29 mouse cellular contexts compared by ENCODE assay signal in the genomic region with DNA sequence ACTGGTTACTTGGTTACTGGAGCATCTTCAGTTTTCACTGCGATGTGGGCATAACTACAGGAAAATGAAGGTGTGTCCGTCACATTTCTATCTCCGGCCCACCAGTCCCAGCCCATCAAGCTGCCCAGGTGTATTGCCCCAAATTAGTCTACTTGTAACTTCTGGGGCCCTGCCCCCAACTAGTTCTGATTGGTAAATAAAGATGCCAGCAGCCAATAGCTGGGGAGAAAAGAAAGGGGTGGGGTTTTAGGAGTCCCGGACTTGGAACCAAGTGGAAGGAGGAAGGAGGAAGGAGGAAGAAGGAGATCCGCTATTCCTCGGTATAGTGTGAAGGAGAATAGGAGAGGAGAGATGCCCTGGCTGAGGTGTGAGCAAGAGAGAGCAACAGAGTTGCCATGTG.
DNase-seq lines count a peak whose midpoint lies in the region; ATAC-seq and TF ChIP-seq lines count a peak whose summit lies in the region.
"Had no signal": no experiment of that assay in that cellular context is flagged by ENCODE, and none has a peak within 500 bp of the region (broad histone marks: within the 10 kb centered on the region; RNA-seq: fewer than 3 reads in every experiment).

No protein-coding gene starts in this region.

- H3K27me3 ChIP-seq in liver, embryonic 12.5 days (replicated peaks) = peaks cover 37% of the 10 kb centered on the region
- peaks cover 5% of the 10 kb centered on the region; the same call in 1 of the 2 replicates for H3K27me3 ChIP-seq in liver, embryonic 11.5 days (replicated peaks; ENCODE audit: control insufficient read depth, insufficient read depth, low read length)
- H3K27me3 ChIP-seq in ES-Bruce4 (ENCODE audit: control insufficient read depth, insufficient read depth, low read length, poor library complexity, severe bottlenecking) (no peaks in the 10 kb centered on the region), MEL (ENCODE audit: control insufficient read depth in 1 of 2, insufficient read depth in 2 of 2, low read length in 2 of 2) (no peaks in the 10 kb centered on the region)
- no peaks in the 10 kb centered on the region for H3K27me3 ChIP-seq in hindbrain, embryonic 16.5 days (replicated peaks; ENCODE audit: control insufficient read depth, insufficient read depth, low read length)
- H3K27me3 ChIP-seq: hindbrain, embryonic 15.5 days; intestine, embryonic 15.5 days had no signal

- no peaks in the 10 kb centered on the region for H3K36me3 ChIP-seq in liver, embryonic 12.5 days
- no peaks in the 10 kb centered on the region for H3K36me3 ChIP-seq in liver, embryonic 11.5 days (ENCODE audit: control insufficient read depth, insufficient read depth, low read length)
- H3K36me3 ChIP-seq in ES-Bruce4 (ENCODE audit: control insufficient read depth, insufficient read depth, low read length, poor library complexity, severe bottlenecking) = no peaks in the 10 kb centered on the region
- H3K36me3 ChIP-seq in MEL (ENCODE audit: control insufficient read depth in 1 of 2, insufficient read depth in 2 of 2, low read length in 2 of 2) = peaks cover 0 to 20% of the 10 kb centered on the region in 2 experiments; a peak in 2 of 4 replicates
- H3K36me3 ChIP-seq in hindbrain, embryonic 16.5 days (ENCODE audit: control insufficient read depth, insufficient read depth, low read length) = no peaks in the 10 kb centered on the region
- H3K36me3 ChIP-seq: embryonic facial prominence, embryonic 10.5 days; embryonic facial prominence, embryonic 13.5 days; hindbrain, embryonic 12.5 days; hindbrain, embryonic 15.5 days; intestine, embryonic 15.5 days had no signal

- no peak for TF ChIP-seq RAD21 in MEL (IDR thresholded peaks at IDR 0.05; ENCODE audit: low read depth, low read length)

- H3K27ac ChIP-seq in liver, embryonic 12.5 days = no peak overlapping the region
- H3K27ac ChIP-seq in liver, embryonic 11.5 days (ENCODE audit: low read depth, low read length) = no peak overlapping the region
- H3K27ac ChIP-seq in ES-Bruce4 (ENCODE audit: insufficient read depth, low read length) = no peak overlapping the region
- H3K27ac ChIP-seq in MEL (ENCODE audit: control insufficient read depth, low read depth, low read length) = no peak overlapping the region
- no peak overlapping the region for H3K27ac ChIP-seq in hindbrain, embryonic 16.5 days (ENCODE audit: low read depth, low read length)
- H3K27ac ChIP-seq: embryonic facial prominence, embryonic 10.5 days; embryonic facial prominence, embryonic 13.5 days; forebrain, embryonic 13.5 days; hindbrain, embryonic 12.5 days; hindbrain, embryonic 15.5 days; intestine, embryonic 15.5 days had no signal

- no peaks in the 10 kb centered on the region for H3K9me3 ChIP-seq in liver, embryonic 12.5 days (replicated peaks)
- no peaks in the 10 kb centered on the region for H3K9me3 ChIP-seq in liver, embryonic 11.5 days (ENCODE audit: control insufficient read depth, low read length)
- H3K9me3 ChIP-seq in ES-Bruce4 (replicated peaks; ENCODE audit: control insufficient read depth, insufficient read depth, low read length, poor library complexity, severe bottlenecking) (no peaks in the 10 kb centered on the region), MEL (replicated peaks; ENCODE audit: insufficient read depth, low read length) (no peaks in the 10 kb centered on the region)
- no peaks in the 10 kb centered on the region for H3K9me3 ChIP-seq in hindbrain, embryonic 16.5 days (ENCODE audit: control insufficient read depth, low read length)
- H3K9me3 ChIP-seq: embryonic facial prominence, embryonic 10.5 days; embryonic facial prominence, embryonic 13.5 days; forebrain, embryonic 13.5 days; hindbrain, embryonic 12.5 days; hindbrain, embryonic 15.5 days; intestine, embryonic 15.5 days had no signal

- no peak for TF ChIP-seq EP300 in ES-Bruce4 (IDR thresholded peaks at IDR 0.05; ENCODE audit: insufficient read depth, low read depth, low read length)
- TF ChIP-seq EP300 in MEL (IDR thresholded peaks at IDR 0.05; ENCODE audit: low read depth in 1 of 2, low read length in 2 of 2) = no peak

- H3K4me3 ChIP-seq in liver, embryonic 12.5 days = no peak overlapping the region
- no peak overlapping the region for H3K4me3 ChIP-seq in liver, embryonic 11.5 days (ENCODE audit: low read depth, low read length)
- H3K4me3 ChIP-seq in ES-Bruce4 (ENCODE audit: low read depth, low read length) (peak overlapping the region; percentile 44; the same call in 1 of the 2 replicates), MEL (ENCODE audit: control insufficient read depth in 1 of 2, insufficient read depth in 1 of 2, low read depth in 2 of 2, low read length in 2 of 2) (peak overlapping the region; percentile 13 to 29; a peak in 3 of 4 replicates)
- H3K4me3 ChIP-seq in hindbrain, embryonic 16.5 days (ENCODE audit: low read length) = no peak overlapping the region
- H3K4me3 ChIP-seq: embryonic facial prominence, embryonic 10.5 days; embryonic facial prominence, embryonic 13.5 days; erythroblast, embryonic 14.5 days; forebrain, embryonic 13.5 days; hindbrain, embryonic 12.5 days; hindbrain, embryonic 15.5 days; intestine, embryonic 15.5 days had no signal

- 38% methylated on average over 6 of the region's 6 CpGs for WGBS in liver, embryonic 12.5 days (ENCODE audit: insufficient replicate concordance)
- 50% methylated on average over 6 of the region's 6 CpGs for WGBS in liver, embryonic 11.5 days
- 51% methylated on average over 6 of the region's 6 CpGs for WGBS in hindbrain, embryonic 16.5 days

- ATAC-seq in liver, embryonic 12.5 days = no peak
- no peak for ATAC-seq in liver, embryonic 11.5 days (replicated peaks; ENCODE audit: low FRiP score)
- ATAC-seq in hindbrain, embryonic 16.5 days = no peak
- ATAC-seq: activated CD4-positive, CD25-positive, alpha-beta regulatory T cell, adult 4 months; CD4-positive, CD25-positive, alpha-beta regulatory T cell, adult 4 months; forebrain, embryonic 13.5 days; forebrain, embryonic 16.5 days; intestine, embryonic 15.5 days; Patski had no signal

- TF ChIP-seq CTCF in ES-Bruce4 (IDR thresholded peaks at IDR 0.05; ENCODE audit: low read depth, low read length) (no peak), MEL (IDR thresholded peaks at IDR 0.05 in 2 of 3, conservative IDR thresholded peaks at IDR 0.05 in 1 of 3; ENCODE audit: control insufficient read depth in 1 of 3, insufficient read depth in 1 of 3, low read depth in 2 of 3, low read length in 3 of 3, poor library complexity in 1 of 3, severe bottlenecking in 1 of 3) (no peak)

- no peak overlapping the region for H3K9ac ChIP-seq in liver, embryonic 12.5 days
- no peak overlapping the region for H3K9ac ChIP-seq in liver, embryonic 11.5 days (ENCODE audit: low read depth, low read length)
- H3K9ac ChIP-seq in ES-Bruce4 (ENCODE audit: low read depth, poor library complexity, severe bottlenecking) (no peak overlapping the region), MEL (ENCODE audit: control insufficient read depth, low read depth, low read length, poor library complexity, severe bottlenecking) (no peak overlapping the region)
- no peak overlapping the region for H3K9ac ChIP-seq in hindbrain, embryonic 16.5 days (ENCODE audit: low read depth, low read length)
- H3K9ac ChIP-seq: embryonic facial prominence, embryonic 13.5 days; forebrain, embryonic 13.5 days; hindbrain, embryonic 12.5 days; hindbrain, embryonic 15.5 days; intestine, embryonic 15.5 days had no signal

- no peak for DNase-seq in liver, embryonic 11.5 days (ENCODE audit: low spot score)
- peak; percentile 77 for DNase-seq in MEL (ENCODE audit: low read depth, low spot score)
- DNase-seq in gastrocnemius, postnatal 4 days (ENCODE audit: low spot score in 2 of 2) = no peak
- DNase-seq in natural killer cell, adult 2 months (ENCODE audit: low spot score in 2 of 2) = no peak
- DNase-seq: adrenal gland, adult 8-10 months; adrenal gland, postnatal 25 days; cerebellum, adult 11-12 months; cerebellum, adult 8-10 months; cerebellum, postnatal 10 days; cerebellum, postnatal 36 days; embryo, embryonic 11 days; gastrocnemius, postnatal 10 days; gastrocnemius, postnatal 36 days; heart, adult 11 months had no signal

- H3K4me1 ChIP-seq in liver, embryonic 12.5 days = peaks cover 48% of the 10 kb centered on the region
- H3K4me1 ChIP-seq in liver, embryonic 11.5 days (replicated peaks; ENCODE audit: control insufficient read depth, insufficient read depth, low read length) = peaks cover 18% of the 10 kb centered on the region
- H3K4me1 ChIP-seq in ES-Bruce4 (ENCODE audit: control insufficient read depth, insufficient read depth, low read length) (peaks cover 5% of the 10 kb centered on the region), MEL (ENCODE audit: control insufficient read depth in 1 of 2, insufficient read depth in 2 of 2, low read length in 2 of 2) (peaks cover 9 to 42% of the 10 kb centered on the region in 2 experiments)
- no peaks in the 10 kb centered on the region for H3K4me1 ChIP-seq in hindbrain, embryonic 16.5 days (ENCODE audit: control insufficient read depth, insufficient read depth, low read depth, low read length)
- H3K4me1 ChIP-seq: forebrain, embryonic 13.5 days; hindbrain, embryonic 15.5 days had no signal

- H3K4me2 ChIP-seq in liver, embryonic 12.5 days = 0 out of 2 replicates have a peak overlapping the region, but pooled peaks have one; percentile 1
- H3K4me2 ChIP-seq in liver, embryonic 11.5 days = no peak overlapping the region
- no peak overlapping the region for H3K4me2 ChIP-seq in hindbrain, embryonic 16.5 days (ENCODE audit: low read length)
- H3K4me2 ChIP-seq: embryonic facial prominence, embryonic 13.5 days; forebrain, embryonic 13.5 days; heart, embryonic 11.5 days; hindbrain, embryonic 12.5 days; hindbrain, embryonic 15.5 days; intestine, embryonic 15.5 days had no signal

- no peaks in the 10 kb centered on the region for H3K79me2 ChIP-seq in MEL (ENCODE audit: control insufficient read depth, insufficient read depth, low read length, poor library complexity)

- TF ChIP-seq POLR2A in ES-Bruce4 (IDR thresholded peaks at IDR 0.05; ENCODE audit: insufficient read depth, low read length) (no peak), MEL (IDR thresholded peaks at IDR 0.05; ENCODE audit: control insufficient read depth in 1 of 2, insufficient read depth in 1 of 2, low read depth in 1 of 2, low read length in 2 of 2, poor library complexity in 1 of 2) (peak in 1 of 2 experiments; percentile 30; a peak in 1 of 4 replicates)

TF ChIP-seq in MEL, 35 proteins besides CTCF, POLR2A, EP300 and RAD21:
- TF ChIP-seq MAX (IDR thresholded peaks at IDR 0.05; ENCODE audit: low read length) = no peak
- TF ChIP-seq E2F4 (IDR thresholded peaks at IDR 0.05; ENCODE audit: borderline replicate concordance, low read depth, low read length) = no peak
- TF ChIP-seq POLR2AphosphoS5 (IDR thresholded peaks at IDR 0.05; ENCODE audit: borderline replicate concordance, low read depth, low read length) = no peak
- peak; percentile 2; the same call in 1 of the 2 replicates for TF ChIP-seq SIN3A (IDR thresholded peaks at IDR 0.05; ENCODE audit: low read length)
- TF ChIP-seq MAZ (IDR thresholded peaks at IDR 0.05; ENCODE audit: low read depth, low read length) = no peak
- TF ChIP-seq RCOR1 (IDR thresholded peaks at IDR 0.05; ENCODE audit: low read depth, low read length) = no peak
- no peak for TF ChIP-seq ZKSCAN1 (IDR thresholded peaks at IDR 0.05; ENCODE audit: low read depth, low read length)
TF ChIP-seq in MEL: peak in this region for 1.

Comparison
In these comparisons a context has a peak if more than half of its experiments do, and no peak if none do; other contexts are left out.
1. H3K4me3 ChIP-seq: peak in ES-Bruce4 (single experiment) and MEL (2 of 2); none in liver, embryonic 12.5 days (single experiment), liver, embryonic 11.5 days (single experiment) and hindbrain, embryonic 16.5 days (single experiment).